Mouse (Mus musculus) common myeloid progenitor, adult 5-6 weeks (primary cell): ENCODE measurements around the gene Cblb. TPM values are rescaled to one million over a fixed set of nuclear protein-coding genes. Genes with fewer than 3 reads are reported as not detected.

Experiments
- ATAC-seq: replicated peaks from 2 replicates; pipeline ENCODE4 v1.8.0; 2016; ENCODE audit warnings: low read depth, mild to moderate bottlenecking, moderate TSS enrichment, inconsistent platforms; ENCODE audit not compliant: poor library complexity, severe bottlenecking
- total RNA-seq: library from RNA; stranded (forward); fragments of 200-1000, 187-1606 nt; gene quantifications from 2 replicates; pipeline ENCODE4 v1.2.3, GENCODE M21; 2017

Gene Cblb
- 14.8 and 15.2 TPM in 2 replicates for total RNA-seq

GRCm38 (mm10) chr16:52031091-52031689 is at the start of gene Cblb:
Gene Cblb (plus strand): TSS chr16:52031225.
- ATAC-seq: peak; percentile 95

GRCm38 (mm10) chr16:51985436-51985835 is 45.6 kb upstream of the Cblb start:
- ATAC-seq: no peak

- ATAC-seq: no peak
Measured at GRCm38 (mm10) chr16:51986207-51986606, 44.8 kb upstream of the Cblb start.

GRCm38 (mm10) chr16:51987085-51987620 is 43.9 kb upstream of the Cblb start:
- no peak for ATAC-seq

GRCm38 (mm10) chr16:51988027-51988426 is 43.0 kb upstream of the Cblb start:
- no peak for ATAC-seq

GRCm38 (mm10) chr16:51989259-51989658 is 41.8 kb upstream of the Cblb start:
- no peak for ATAC-seq

- ATAC-seq: no peak
Measured at GRCm38 (mm10) chr16:52000043-52000442, 31.0 kb upstream of the Cblb start.

GRCm38 (mm10) chr16:52000801-52001200 is 30.2 kb upstream of the Cblb start:
- ATAC-seq: no peak

GRCm38 (mm10) chr16:52007006-52007405 is 24.0 kb upstream of the Cblb start:
- no peak for ATAC-seq

- ATAC-seq: no peak
Measured at GRCm38 (mm10) chr16:52008471-52008870, 22.6 kb upstream of the Cblb start.

GRCm38 (mm10) chr16:52009421-52009820 is 21.6 kb upstream of the Cblb start:
- no peak for ATAC-seq

- no peak for ATAC-seq
Measured at GRCm38 (mm10) chr16:52012984-52013383, 18.0 kb upstream of the Cblb start.

- ATAC-seq: no peak
Measured at GRCm38 (mm10) chr16:52013812-52014211, 17.2 kb upstream of the Cblb start.

- no peak for ATAC-seq
Measured at GRCm38 (mm10) chr16:52023417-52023816, 7.6 kb upstream of the Cblb start.

GRCm38 (mm10) chr16:52027326-52027725 is 3.7 kb upstream of the Cblb start:
- ATAC-seq: no peak

- ATAC-seq: no peak
Measured at GRCm38 (mm10) chr16:52029001-52029400, 2.0 kb upstream of the Cblb start.

- peak; percentile 40 for ATAC-seq
Measured at GRCm38 (mm10) chr16:52031712-52032251, 757 bp downstream of the Cblb start.

- ATAC-seq: no peak
Measured at GRCm38 (mm10) chr16:52032376-52033330, 1.6 kb downstream of the Cblb start.

GRCm38 (mm10) chr16:52033381-52034315 is 2.6 kb downstream of the Cblb start:
- ATAC-seq: no peak

- no peak for ATAC-seq
Measured at GRCm38 (mm10) chr16:52034356-52034755, 3.3 kb downstream of the Cblb start.
